Mouse (Mus musculus): ENCODE results near the gene Smc6. TPM values are rescaled to one million over a fixed set of nuclear protein-coding genes. Genes with fewer than 3 reads are reported as not detected.

The Smc6 gene
- total and polyA plus RNA-seq, 3 experiments: 47.9 to 84.4 (median 50.1) TPM

DNA sequence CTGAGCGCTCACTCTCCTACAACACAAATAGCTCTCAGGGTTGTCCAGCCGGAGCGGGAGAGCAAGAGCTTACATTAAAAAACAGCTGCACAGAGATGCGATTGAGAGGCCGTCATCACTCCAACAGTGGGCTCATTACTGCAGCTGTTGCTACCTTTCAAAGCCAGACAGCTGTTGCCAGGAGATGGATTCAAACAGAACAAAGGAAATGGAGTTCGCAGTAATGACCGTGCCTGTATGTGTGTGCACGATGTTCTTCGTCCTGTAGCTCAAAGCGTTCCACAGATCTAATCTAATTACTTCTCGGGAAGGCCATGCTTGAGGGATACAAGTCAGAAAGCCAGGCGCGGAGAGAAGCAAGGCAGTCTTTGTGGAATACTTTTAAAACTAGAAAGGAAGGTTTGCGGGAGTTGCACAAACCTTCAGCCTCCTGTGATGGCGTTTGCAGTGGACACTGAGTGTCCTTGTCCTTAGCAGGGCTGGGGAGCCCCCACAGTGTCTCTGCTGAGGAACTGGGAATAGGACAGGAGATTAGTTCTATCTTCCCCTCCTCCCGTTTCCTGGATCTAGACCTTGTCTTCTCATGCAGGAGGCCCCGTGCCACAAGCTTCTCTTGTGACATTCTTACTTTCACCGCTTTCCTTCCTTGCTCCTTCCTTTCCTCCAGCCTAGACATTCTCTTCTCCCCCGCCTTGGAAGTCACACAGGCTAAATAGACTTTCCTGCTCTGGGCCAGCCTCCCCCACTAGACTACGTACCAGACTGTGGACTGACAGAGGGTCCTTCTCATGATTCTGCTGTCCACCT is 44.0 kb upstream of the Smc6 start:
- DNase-seq (ENCODE audit: extremely low read depth): no peak
- dilution Hi-C loops (cut with MboI; ENCODE audit: extremely low pct_ligation_motif_present, extremely low pct_unique_long_range_greater_than_20kb, low sequenced_read_pairs): no loop called here
- no peaks in the 10 kb centered on the region for H3K27me3 ChIP-seq (replicated peaks)
- in situ Hi-C loops (cut with MboI; ENCODE audit: low pct_ligation_motif_present, low pct_unique_long_range_greater_than_20kb, low sequenced_read_pairs): no loop called here
- H3K4me3 ChIP-seq (replicated peaks in 1 of 3; ENCODE audit: low read depth in 2 of 3, low read length in 2 of 3, poor library complexity in 1 of 3): no peak overlapping the region
- H3K36me3 ChIP-seq (replicated peaks in 1 of 2; ENCODE audit: control insufficient read depth in 1 of 2, insufficient read depth in 1 of 2, low read length in 1 of 2): no peaks in the 10 kb centered on the region
- H3K4me1 ChIP-seq (ENCODE audit: control insufficient read depth in 1 of 2, insufficient read depth in 2 of 2): peaks cover 0 to 45% of the 10 kb centered on the region in 2 experiments; a peak in 2 of 4 replicates
- no peak for TF ChIP-seq ZNF384 (IDR thresholded peaks at IDR 0.05; ENCODE audit: low read depth, low read length)
- H3K27ac ChIP-seq (ENCODE audit: insufficient read depth, low read depth): no peak overlapping the region
- H3K4me2 ChIP-seq (ENCODE audit: insufficient read depth, low read depth, poor library complexity, severe bottlenecking): no peak overlapping the region
- no peak overlapping the region for H3K9ac ChIP-seq (ENCODE audit: insufficient read depth, low read depth)
- no peaks in the 10 kb centered on the region for H3K79me2 ChIP-seq (replicated peaks; ENCODE audit: control insufficient read depth, extremely low read depth, insufficient read depth, poor library complexity, severe bottlenecking)
- H3K9me3 ChIP-seq (replicated peaks; ENCODE audit: low read length): no peaks in the 10 kb centered on the region

DNA sequence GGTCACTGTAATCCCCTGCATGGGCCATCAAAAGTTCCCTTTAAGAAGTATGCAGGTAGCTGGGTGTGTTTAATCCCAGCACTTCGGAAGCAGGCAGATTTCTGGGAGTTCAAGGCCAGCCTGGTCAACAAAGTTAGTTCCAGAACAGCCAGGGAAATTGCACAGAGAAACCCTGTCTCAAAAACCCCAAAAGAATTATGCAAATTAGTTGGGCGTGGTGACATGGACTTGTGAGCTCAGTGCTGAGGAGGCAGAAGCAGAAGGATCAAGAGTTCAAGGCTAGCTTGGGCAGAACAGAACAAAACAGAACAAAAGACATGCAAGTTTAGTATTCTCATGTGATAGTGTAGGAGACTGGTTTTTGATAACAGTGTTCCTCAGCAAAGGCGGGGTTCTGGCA is 43.1 kb upstream of the Smc6 start:
- peak; percentile 61 for DNase-seq (ENCODE audit: extremely low read depth)
- TF ChIP-seq JUND (conservative IDR thresholded peaks at IDR 0.05; ENCODE audit: low read depth, low read length): no peak
- TF ChIP-seq ZNF384 (IDR thresholded peaks at IDR 0.05; ENCODE audit: low read depth, low read length): no peak
- no peak for TF ChIP-seq MYC (IDR thresholded peaks at IDR 0.05; ENCODE audit: low read depth, low read length)
- no peak for TF ChIP-seq JUN (IDR thresholded peaks at IDR 0.05; ENCODE audit: insufficient read depth, low read depth, low read length)
- Histone ChIP-seq H3K27me3 (replicated peaks) (no peaks in the 10 kb centered on the region), H3K36me3 (replicated peaks in 1 of 2; ENCODE audit: control insufficient read depth in 1 of 2, insufficient read depth in 1 of 2, low read length in 1 of 2) (no peaks in the 10 kb centered on the region), H3K9ac (ENCODE audit: insufficient read depth, low read depth) (no peak overlapping the region), H3K4me2 (ENCODE audit: insufficient read depth, low read depth, poor library complexity, severe bottlenecking) (no peak overlapping the region), H3K79me2 (replicated peaks; ENCODE audit: control insufficient read depth, extremely low read depth, insufficient read depth, poor library complexity, severe bottlenecking) (no peaks in the 10 kb centered on the region), H3K4me1 (ENCODE audit: control insufficient read depth in 1 of 2, insufficient read depth in 2 of 2) (peaks cover 0 to 38% of the 10 kb centered on the region in 2 experiments; a peak in 2 of 4 replicates), H3K9me3 (replicated peaks; ENCODE audit: low read length) (no peaks in the 10 kb centered on the region), H3K27ac (ENCODE audit: insufficient read depth, low read depth) (no peak overlapping the region), H3K4me3 (replicated peaks in 1 of 3; ENCODE audit: low read depth in 2 of 3, low read length in 2 of 3, poor library complexity in 1 of 3) (no peak overlapping the region)
- dilution Hi-C loops (cut with MboI; ENCODE audit: extremely low pct_ligation_motif_present, extremely low pct_unique_long_range_greater_than_20kb, low sequenced_read_pairs) (no loop called here), in situ Hi-C loops (cut with MboI; ENCODE audit: low pct_ligation_motif_present, low pct_unique_long_range_greater_than_20kb, low sequenced_read_pairs) (no loop called here)

DNA sequence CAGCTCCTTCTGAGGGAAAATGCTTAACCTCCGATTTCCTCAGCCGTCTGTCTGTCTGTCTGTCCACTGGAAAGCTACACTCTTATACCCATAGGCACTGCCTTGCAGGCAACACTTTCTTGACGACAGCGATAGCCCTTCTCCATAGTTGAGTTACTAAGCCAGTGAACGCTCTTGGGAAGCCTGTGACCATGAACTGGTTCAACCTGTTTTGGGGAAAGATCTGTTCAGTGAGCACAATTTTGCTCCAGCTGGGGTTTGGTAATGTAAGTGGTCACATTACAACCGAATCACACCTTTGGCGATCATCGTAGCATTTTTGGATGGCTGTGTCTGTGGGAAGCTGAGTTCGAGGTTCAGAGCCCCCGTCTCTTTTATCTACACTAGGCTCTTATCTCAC is 42.6 kb upstream of the Smc6 start:
- Histone ChIP-seq H3K27ac (ENCODE audit: insufficient read depth, low read depth) (no peak overlapping the region), H3K4me1 (ENCODE audit: control insufficient read depth in 1 of 2, insufficient read depth in 2 of 2) (peaks cover 0 to 33% of the 10 kb centered on the region in 2 experiments; a peak in 2 of 4 replicates), H3K4me2 (ENCODE audit: insufficient read depth, low read depth, poor library complexity, severe bottlenecking) (no peak overlapping the region), H3K79me2 (replicated peaks; ENCODE audit: control insufficient read depth, extremely low read depth, insufficient read depth, poor library complexity, severe bottlenecking) (no peaks in the 10 kb centered on the region), H3K9me3 (replicated peaks; ENCODE audit: low read length) (no peaks in the 10 kb centered on the region), H3K9ac (ENCODE audit: insufficient read depth, low read depth) (no peak overlapping the region), H3K36me3 (replicated peaks in 1 of 2; ENCODE audit: control insufficient read depth in 1 of 2, insufficient read depth in 1 of 2, low read length in 1 of 2) (no peaks in the 10 kb centered on the region), H3K27me3 (replicated peaks) (no peaks in the 10 kb centered on the region), H3K4me3 (replicated peaks in 1 of 3; ENCODE audit: low read depth in 2 of 3, low read length in 2 of 3, poor library complexity in 1 of 3) (no peak overlapping the region)
- dilution Hi-C loops (cut with MboI; ENCODE audit: extremely low pct_ligation_motif_present, extremely low pct_unique_long_range_greater_than_20kb, low sequenced_read_pairs): no loop called here
- TF ChIP-seq E2F4 (IDR thresholded peaks at IDR 0.05; ENCODE audit: insufficient replicate concordance, low read depth, low read length): no peak
- TF ChIP-seq MAX (IDR thresholded peaks at IDR 0.05; ENCODE audit: low read length): no peak
- no peak for TF ChIP-seq ELF1 (IDR thresholded peaks at IDR 0.05; ENCODE audit: low read depth, low read length)
- DNase-seq (ENCODE audit: extremely low read depth): no peak
- in situ Hi-C loops (cut with MboI; ENCODE audit: low pct_ligation_motif_present, low pct_unique_long_range_greater_than_20kb, low sequenced_read_pairs): no loop called here
